Mouse (Mus musculus): ENCODE data around the gene Fsip2.

Gene Fsip2

DNA sequence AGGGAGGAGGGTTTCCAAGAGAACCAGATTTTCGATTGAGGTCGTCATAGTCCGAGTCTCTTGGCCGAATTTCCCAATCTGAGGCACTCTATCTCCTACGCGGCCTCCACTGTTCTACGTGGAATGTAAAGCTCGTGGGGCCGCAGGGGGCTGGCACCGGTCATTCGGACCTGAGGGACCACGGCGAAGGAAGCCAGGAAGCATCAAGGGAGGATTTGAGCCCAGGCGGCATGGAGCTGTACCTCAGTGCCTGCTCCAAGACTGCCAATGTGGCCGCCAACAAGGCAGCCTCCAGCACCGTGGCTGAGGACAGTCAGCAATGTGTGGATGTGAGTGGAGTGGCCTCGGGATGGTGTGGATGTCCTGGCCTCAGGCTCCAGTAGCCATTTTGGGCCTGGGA, at the start of gene Fsip2:
Gene Fsip2, plus strand, starts transcription at position 163 of the 400 bp plus-strand sequence.
- DNase-seq (ENCODE audit: low spot score) = no peak

DNA sequence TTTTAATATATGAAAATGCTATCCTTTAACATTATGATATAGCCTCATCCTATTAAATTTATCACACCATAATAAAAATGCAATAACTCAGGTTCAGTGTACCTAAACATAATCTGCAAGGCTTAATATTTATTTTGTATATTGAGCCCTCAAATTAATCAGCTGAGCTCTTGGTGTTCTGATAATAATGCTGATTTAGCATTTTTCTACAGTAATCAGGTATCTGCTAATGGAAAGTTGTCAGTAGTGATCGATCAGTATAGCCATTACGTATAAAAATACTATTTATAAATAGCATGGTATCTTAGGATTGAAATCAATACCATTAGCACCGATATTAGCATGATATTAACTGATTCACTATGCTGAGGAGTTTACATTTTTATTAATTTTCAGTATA, 20.0 kb downstream of the Fsip2 start:
- DNase-seq (ENCODE audit: low spot score) = no peak

- DNase-seq (ENCODE audit: low spot score) = no peak
These were observed 82.4 kb downstream of the Fsip2 start for GRCm38 (mm10) chr2:83025853-83026252.

GRCm38 (mm10) chr2:83052914-83053690, 109.7 kb downstream of the Fsip2 start:
- no peak for DNase-seq (ENCODE audit: low spot score)

All from urinary bladder, postnatal 14 days (tissue).